Mouse (Mus musculus): ENCODE data around the gene Pdgfb.

GRCm38 (mm10) chr15:80034913-80035312, 20.1 kb upstream of the Pdgfb start:
- TF ChIP-seq CTCF (IDR thresholded peaks at IDR 0.05; ENCODE audit: low read depth): no peak
- TF ChIP-seq EP300 (IDR thresholded peaks at IDR 0.05; ENCODE audit: low read depth): no peak

All from liver, postnatal 0 days (tissue).